Mouse (Mus musculus): Measurements from ENCODE around the gene Tob1.

Tob1 gene

DNA sequence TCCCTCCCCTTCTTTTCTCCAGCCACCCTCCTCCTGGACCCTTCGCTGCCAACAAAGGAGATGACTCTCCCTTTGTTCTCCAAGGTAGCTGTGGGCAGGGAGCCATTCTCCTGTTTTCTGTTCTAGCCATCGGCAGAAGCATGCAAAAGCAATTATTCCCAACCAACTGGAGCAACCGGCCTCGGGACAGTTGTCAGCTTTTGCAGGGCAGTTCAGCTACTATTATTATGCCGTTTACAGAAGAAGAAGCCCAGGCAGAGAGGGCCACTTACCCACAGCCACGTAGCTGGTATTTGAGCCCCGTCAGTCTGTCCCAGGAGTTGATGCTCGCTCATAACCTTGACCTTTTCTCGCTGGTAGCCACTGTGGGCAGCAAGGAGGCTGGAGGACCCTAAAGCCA is 17.2 kb downstream of the Tob1 start:
- DNase-seq (ENCODE audit: inconsistent age in 2 of 2, low spot score in 1 of 2), result peak; percentile 57 to 78

DNA sequence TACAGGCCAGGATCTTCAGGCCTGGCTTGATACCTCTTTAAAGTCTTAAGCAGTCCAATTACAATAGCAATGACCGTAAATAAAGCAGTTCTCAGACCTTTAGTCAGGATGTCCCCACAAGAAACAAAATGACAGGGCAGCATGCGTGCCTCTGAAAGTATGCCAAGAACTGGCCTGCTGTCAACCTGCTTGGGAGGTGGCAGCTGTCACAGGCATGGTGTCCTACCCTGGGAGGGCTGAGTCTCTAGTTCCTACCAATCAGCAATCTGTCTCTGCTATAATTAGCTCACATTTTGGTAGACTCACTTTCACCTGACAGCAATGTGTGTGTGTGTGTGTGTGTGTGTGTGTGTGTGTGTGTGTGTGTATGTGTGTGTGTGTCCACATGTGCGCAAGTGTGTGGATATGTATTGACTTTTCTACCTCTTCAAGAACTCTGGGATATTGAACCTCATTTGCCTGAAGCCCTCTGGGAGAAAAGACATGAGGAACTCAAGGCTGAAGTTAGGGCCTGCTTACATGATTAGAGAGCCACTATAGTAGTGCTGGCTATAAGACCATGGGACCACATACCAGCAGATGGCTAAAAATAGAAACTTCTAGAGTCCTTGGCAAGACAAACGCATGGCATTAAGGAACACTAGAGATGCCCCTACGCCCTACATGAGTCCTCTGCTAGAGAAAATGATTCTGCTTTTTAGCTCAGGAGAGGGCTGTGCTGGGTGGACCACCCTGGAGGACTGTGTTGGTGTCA is 18.1 kb downstream of the Tob1 start:
- peak in 1 of 2 experiments; percentile 48 for DNase-seq (ENCODE audit: inconsistent age in 2 of 2, low spot score in 1 of 2)

- no peak for DNase-seq (ENCODE audit: inconsistent age in 2 of 2, low spot score in 1 of 2)
Observed at GRCm38 (mm10) chr11:94230244-94230643, 19.0 kb downstream of the Tob1 start.

- DNase-seq (ENCODE audit: inconsistent age in 2 of 2, low spot score in 1 of 2), result peak; percentile 65 to 75
Observed at GRCm38 (mm10) chr11:94231821-94232552, 20.7 kb downstream of the Tob1 start.

GRCm38 (mm10) chr11:94233405-94233804 is 22.2 kb downstream of the Tob1 start:
- DNase-seq (ENCODE audit: inconsistent age in 2 of 2, low spot score in 1 of 2), result no peak

GRCm38 (mm10) chr11:94234380-94234779 is 23.1 kb downstream of the Tob1 start:
- DNase-seq (ENCODE audit: inconsistent age in 2 of 2, low spot score in 1 of 2), result no peak

DNA sequence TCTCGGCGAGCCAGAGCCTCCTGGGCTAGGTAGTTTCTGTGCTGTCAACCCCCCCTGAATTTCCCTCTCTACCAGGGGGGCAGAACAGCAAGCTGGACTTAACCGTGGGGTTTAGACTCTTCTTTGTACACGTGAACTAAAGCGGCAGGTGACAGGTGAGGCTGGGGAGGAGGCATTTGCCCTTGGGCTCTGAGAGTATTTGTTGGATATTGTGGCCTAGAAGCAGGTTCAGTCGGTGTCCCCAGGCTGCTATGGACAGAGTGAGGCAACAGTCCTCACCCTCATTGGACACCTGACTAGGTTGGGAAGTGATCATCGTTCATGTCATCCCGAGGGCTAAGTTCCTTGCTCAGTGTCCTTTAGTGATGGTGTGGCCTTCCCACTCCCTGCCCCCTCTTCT is 23.6 kb downstream of the Tob1 start:
- no peak for DNase-seq (ENCODE audit: inconsistent age in 2 of 2, low spot score in 1 of 2)

GRCm38 (mm10) chr11:94236074-94236473 is 24.8 kb downstream of the Tob1 start:
- peak; percentile 71 to 92 for DNase-seq (ENCODE audit: inconsistent age in 2 of 2, low spot score in 1 of 2)

DNA sequence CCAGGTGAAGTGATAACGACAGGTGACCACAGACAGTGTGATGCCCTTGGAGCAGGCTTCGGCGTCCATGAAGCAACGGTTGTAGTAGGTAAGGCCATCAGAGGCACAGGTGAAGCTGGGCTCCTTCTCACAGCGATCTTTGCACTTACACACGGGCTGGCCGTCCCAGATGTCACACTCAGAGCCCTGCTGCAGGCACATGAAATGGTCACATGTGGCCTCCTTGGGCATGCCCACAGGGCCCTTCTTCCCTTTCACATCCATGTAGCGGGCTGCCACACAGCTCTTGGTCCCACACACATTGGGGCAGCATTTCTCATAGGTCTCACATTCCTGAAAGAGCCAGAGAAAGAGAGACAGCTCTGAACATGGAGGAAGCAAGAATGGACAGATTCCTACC is 27.5 kb downstream of the Tob1 start:
- DNase-seq (ENCODE audit: inconsistent age in 2 of 2, low spot score in 1 of 2), result no peak

DNA sequence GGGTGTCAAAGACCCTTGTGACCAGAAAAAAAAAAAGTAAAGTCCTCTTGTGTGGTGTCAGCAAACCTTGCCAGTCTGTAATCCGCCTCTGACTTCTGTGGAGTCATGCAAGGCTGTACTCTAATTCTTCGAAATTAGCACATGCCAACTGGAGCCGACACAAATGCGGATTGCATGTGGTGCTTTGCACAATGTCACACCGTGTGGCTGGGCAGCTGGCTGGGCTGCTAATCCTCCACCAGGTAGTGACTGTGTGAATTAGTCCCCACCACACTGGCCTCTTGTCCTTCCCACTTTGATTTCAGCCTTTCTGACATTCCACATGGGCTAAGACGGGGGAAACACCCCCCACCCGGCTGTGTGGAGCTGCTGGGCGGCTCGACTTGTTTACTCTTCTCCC is 28.5 kb downstream of the Tob1 start:
- peak in 1 of 2 experiments; percentile 44 for DNase-seq (ENCODE audit: inconsistent age in 2 of 2, low spot score in 1 of 2)

- DNase-seq (ENCODE audit: inconsistent age in 2 of 2, low spot score in 1 of 2), result peak; percentile 46 to 76
Observed at GRCm38 (mm10) chr11:94242760-94243421, 31.6 kb downstream of the Tob1 start.

DNA sequence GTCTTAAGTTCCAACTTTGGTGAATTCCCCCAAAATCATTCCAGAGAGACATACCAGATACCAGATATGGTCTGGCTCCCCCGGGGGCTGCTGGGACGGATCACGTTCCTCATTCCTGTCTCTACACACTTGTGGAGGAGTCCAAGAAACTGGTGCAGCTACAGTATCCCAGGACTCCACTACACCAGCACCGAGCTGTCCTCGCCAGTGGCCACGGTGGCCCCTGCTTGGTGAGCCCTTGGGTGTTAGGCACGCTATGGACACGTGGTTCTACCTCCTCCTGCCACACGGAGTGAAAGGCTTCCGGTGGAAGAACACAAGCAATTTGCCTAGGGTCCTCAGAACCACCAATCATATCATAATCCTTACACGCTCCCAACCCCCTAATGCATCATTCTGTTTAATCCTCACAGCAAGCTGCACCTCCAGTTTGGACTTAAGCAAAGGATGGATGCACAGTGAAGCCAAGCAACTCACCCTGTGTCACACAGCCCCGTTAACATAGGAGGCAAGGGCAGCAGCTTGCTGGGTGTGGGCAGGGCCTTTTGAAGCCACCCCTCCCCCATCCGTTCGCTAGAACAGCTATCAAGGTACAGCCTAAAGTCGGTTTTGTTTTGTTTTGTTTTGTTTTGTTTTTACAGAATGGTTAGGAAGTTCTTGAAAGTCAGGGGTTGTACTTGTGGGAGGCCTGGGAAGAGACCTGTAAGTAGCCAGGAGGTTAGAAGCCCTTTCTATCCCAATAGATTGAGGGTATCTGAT is 32.3 kb downstream of the Tob1 start:
- peak in 1 of 2 experiments; percentile 50 for DNase-seq (ENCODE audit: inconsistent age in 2 of 2, low spot score in 1 of 2)

DNA sequence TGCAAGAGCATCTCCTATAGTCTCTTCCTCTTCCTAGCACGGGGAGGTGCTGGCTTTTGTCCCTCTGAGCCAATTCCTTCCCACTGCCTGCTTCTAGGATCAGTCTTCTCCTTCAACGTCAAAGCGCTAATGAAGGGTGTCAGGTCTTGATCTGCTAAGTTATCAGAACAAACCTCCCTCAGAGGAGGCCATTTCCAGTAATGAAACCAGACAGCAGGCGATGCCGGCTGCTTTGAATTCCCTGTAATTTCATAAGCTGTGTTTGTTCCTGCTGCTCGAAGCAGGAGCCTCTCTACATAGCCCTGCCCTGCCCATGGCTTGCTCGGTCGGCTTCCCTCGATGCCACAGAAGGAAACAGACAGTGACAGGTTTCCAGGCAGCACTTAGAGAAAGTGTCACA is 33.1 kb downstream of the Tob1 start:
- no peak for DNase-seq (ENCODE audit: inconsistent age in 2 of 2, low spot score in 1 of 2)

DNA sequence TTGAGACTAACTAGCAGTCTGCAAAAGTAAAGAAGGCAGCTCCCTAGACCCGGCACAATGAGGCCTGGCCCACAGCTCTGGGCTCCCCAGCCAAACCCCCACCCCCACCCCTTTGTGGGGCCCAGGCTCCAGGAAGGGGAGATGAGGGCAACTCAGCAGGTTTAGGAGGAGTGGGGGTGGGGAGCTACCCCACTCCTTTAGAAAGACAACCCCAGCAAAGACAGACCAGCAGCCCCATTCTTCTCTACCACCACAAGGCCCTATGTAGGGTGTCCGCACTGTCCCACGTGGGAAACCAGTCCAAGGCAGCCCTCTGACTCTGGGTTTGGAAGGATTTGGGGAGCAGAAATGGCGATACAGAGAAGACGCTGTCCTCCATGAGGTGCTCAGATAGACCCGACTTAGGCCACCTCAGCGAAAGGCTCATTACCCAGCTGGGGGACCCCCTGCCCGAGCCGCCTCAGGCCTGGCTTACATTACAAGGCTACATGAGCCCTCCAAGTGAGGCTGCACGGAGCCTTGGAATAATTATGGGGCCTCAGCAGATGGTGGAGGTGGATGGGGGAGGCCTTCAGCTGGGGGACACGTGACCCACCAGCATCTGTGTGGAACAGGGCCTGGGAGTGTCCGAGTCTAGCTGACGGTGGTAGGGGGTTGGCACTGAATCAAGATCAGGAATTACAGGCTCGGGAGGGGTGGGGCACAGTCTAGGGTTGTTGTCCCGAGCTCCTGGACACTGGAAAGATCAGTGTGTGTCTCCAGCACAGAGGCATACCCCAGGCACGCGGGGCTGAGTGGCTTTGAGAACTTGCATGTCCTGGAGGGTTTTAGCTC is 34.9 kb downstream of the Tob1 start, which contains the start of gene Wfikkn2:
Gene Wfikkn2 (minus strand): TSS at position 51 of the 834 bp plus-strand sequence.
- no peak for DNase-seq (ENCODE audit: inconsistent age in 2 of 2, low spot score in 1 of 2)

DNA sequence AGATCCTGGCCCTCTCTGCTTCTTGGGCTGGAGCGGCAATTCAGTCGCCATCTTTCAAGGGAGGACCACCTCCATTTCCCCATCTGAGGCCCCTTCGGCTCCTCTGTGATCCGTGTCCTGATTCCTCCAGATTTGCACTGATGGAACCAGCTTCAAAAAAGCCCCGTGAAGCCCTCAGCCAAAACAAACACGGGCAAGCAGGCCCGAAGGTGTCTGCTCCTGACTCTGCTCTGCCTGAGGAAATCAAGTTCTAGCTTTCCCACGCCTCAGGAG is 35.5 kb downstream of the Tob1 start:
- DNase-seq (ENCODE audit: inconsistent age in 2 of 2, low spot score in 1 of 2), result no peak

DNA sequence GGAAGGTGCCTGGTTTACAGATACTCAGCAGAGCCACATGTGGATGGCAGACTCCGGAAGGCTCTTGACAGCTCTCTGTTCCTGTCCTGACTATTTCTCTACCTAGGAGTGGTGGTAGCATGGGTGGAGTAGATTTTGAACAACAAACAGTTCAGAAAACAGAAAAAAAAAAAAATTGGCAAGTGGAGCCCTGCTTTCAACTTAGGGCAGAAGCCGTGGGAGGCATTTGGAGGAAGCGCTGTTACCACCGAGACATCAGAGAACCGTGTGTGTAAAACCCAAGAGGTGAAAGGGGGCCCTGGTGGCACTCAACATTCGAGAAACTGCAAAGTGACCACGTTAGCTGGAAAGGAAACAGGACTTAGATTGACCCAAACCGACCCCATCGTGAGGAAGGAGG is 41.9 kb downstream of the Tob1 start:
- no peak for DNase-seq (ENCODE audit: inconsistent age in 2 of 2, low spot score in 1 of 2)

GRCm38 (mm10) chr11:94253691-94254090 is 42.4 kb downstream of the Tob1 start:
- DNase-seq (ENCODE audit: inconsistent age in 2 of 2, low spot score in 1 of 2), result peak in 1 of 2 experiments; percentile 67

DNA sequence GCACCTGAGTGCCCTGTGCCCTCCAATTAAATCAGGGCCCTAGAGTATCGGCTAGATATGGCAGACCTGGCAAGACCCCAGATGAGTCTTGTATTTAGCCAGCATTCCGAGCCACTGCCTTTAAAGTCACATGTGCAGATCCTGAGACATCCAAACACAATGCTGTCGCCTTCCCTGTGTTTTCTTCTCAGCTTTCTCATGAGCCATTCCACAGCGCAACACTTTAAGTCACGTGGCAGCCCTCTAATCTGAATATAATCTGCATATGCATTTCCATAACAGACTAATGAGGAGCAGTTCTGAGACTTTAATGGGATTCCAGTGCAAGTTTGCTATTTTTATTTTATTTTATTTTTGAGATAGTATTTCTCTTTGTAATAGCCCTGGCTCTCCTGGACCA is 44.5 kb downstream of the Tob1 start:
- no peak for DNase-seq (ENCODE audit: inconsistent age in 2 of 2, low spot score in 1 of 2)

DNA sequence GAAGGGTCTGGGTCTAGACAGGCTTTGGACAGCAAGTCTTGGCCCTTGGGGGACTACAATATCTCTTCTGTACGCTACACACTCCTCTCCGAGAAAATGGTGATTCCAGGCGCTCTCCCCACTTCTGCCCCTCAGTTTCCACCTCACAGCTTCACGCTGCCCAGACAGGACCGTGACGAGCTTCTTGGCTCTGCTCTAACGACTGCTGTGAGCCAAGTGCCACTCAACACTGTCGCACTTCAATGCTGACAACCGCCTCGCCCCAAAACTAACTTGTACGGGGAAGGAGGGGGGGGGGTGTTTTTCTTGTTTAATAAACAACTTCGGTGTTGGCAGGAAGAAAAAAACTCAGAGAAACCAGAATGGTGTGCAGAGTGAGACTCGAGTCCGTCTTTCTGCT is 46.7 kb downstream of the Tob1 start:
- DNase-seq (ENCODE audit: inconsistent age in 2 of 2, low spot score in 1 of 2), result no peak

- DNase-seq (ENCODE audit: inconsistent age in 2 of 2, low spot score in 1 of 2), result no peak
Observed at GRCm38 (mm10) chr11:94259814-94260213, 48.6 kb downstream of the Tob1 start.

Measured in adrenal gland, adult (tissue).